Mouse (Mus musculus) liver, postnatal 0 days (tissue): ENCODE data around the gene Shprh.
"Not testable (repeated sequence)": the region's sequence is repeated elsewhere in the genome, so short reads cannot be mapped to it uniquely, and the experiment has no call there.

Source experiments
- CTCF ChIP-seq: sonication (generic); IDR thresholded peaks from 2 replicates; pipeline ENCODE4 v1.5.1; 2016; ENCODE audit warnings: antibody characterized with exemption, low read depth
- EP300 ChIP-seq: IDR thresholded peaks from 2 replicates; pipeline ENCODE4 v1.6.1; 2016; ENCODE audit warnings: antibody characterized with exemption, low read depth, mild to moderate bottlenecking

DNA sequence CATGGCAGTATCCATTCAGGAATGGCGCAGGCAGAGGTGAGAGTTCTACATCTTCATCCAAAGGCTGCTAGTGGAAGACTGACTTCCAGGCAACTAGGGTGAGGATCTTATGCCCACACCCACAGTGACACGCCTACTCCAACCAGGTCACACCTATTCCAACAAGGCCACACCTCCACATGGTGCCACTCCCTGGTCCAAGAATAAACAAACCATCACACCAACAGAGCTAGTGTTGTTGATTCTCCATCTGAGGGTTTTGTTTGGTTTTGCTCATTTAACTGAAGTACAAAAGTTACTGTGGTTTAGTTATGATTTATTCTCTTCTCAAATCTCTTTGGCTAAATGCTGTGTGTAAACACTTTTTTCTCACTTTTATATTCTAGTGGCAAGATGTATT, 56.7 kb downstream of the Shprh start:
- TF ChIP-seq CTCF, EP300: not testable (repeated sequence)
